Mouse (Mus musculus) urinary bladder, postnatal 25 days (tissue): ENCODE measurements around the gene Mdm1.
"Not testable (repeated sequence)": the region's sequence is repeated elsewhere in the genome, so short reads cannot be mapped to it uniquely, and the experiment has no call there.

ENCODE experiments used
- DNase-seq: peaks from one replicate; pipeline ENCODE4 v3.0.0; 2022; ENCODE audit warnings: low spot score

The Mdm1 gene

GRCm38 (mm10) chr10:118215719-118216393 lies 74.2 kb downstream of the Mdm1 start:
- not testable (repeated sequence) for DNase-seq
